Mouse (Mus musculus): ENCODE measurements around the gene Calhm6.

Calhm6 gene

GRCm38 (mm10) chr10:34096418-34096883, 31.3 kb downstream of the Calhm6 start, which contains the start of gene Calhm5:
TSS of gene Calhm5 (minus strand) at chr10:34096519.
- DNase-seq, result peak; percentile 33

DNA sequence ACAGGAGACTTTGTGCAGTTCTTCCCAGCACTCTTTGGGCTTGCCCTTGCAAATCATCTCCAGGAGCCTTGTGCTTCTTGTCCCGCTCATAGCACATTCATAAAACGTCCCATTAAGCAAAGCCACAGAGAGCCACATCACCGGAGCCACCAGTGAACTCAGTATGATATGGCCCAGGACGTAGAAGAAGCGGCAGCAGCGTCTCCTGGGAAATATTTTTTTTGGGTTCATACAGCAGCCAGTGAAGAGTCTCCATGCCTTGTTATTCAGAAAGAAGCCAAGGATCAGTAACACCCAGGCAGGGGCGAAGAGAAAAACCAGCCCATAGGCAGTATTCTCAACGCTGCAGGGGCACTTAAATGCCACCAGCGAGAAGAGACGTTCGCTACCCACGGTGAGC, 31.8 kb downstream of the Calhm6 start:
- DNase-seq, result no peak

DNA sequence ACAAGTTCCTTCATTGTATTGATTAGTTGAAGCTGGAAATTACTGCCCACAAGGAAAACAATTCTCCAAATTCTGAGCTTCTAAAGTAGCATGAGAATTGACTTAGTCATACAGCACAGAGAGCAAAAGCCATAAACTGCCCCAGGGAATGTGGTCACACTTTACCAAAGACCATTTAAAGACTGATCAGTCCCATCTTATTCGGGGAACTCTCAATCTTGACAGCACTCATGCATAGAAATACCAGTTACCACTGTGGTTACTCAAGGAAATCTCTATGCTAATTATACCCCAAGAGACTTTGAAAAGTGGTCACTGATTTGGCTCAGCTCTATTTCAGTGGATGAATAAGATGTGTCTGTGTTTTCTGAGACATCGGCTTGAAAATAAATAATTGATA, 32.6 kb downstream of the Calhm6 start:
- no peak for DNase-seq

DNA sequence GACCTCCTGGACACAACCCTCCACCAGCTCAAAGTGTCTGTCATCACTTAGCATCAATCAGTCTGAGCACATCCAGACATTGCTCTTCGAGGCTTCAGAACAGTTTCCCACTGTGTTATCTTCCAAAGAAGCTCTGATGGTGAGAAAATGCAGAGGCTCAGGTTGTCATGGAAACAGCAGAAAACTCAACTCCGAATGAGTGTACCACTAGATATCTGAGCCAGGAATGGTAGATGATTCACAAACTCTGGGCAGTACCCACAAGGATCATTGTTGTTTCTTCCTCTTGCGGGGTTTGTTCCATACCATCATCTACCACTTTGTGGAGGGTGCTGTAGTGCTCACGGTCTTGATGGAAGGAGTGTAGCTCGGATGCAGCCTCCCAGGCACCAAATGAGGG, 35.9 kb downstream of the Calhm6 start:
- no peak for DNase-seq

DNA sequence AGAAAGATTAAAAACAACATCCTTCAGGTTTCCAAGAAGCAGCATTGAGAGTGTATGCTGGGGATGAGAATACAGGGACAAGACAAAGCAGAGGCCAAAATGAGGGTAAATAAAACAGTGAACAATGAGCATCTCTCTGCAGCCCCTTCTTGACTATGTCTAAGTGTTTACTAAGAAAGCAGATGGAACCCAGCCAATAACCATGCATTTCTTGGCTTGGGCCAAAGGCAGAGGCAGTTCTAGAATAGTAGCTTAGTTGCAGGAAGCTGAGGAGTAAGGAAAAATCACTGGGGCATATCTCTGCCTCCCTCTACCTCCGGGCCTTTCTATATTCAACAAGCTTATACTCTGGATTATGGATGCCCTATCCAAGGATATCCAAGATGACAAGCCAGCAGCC, 37.3 kb downstream of the Calhm6 start:
- no peak for DNase-seq

GRCm38 (mm10) chr10:34089517-34089916, 38.3 kb downstream of the Calhm6 start:
- DNase-seq, result no peak

GRCm38 (mm10) chr10:34088515-34088914, 39.3 kb downstream of the Calhm6 start:
- no peak for DNase-seq

DNA sequence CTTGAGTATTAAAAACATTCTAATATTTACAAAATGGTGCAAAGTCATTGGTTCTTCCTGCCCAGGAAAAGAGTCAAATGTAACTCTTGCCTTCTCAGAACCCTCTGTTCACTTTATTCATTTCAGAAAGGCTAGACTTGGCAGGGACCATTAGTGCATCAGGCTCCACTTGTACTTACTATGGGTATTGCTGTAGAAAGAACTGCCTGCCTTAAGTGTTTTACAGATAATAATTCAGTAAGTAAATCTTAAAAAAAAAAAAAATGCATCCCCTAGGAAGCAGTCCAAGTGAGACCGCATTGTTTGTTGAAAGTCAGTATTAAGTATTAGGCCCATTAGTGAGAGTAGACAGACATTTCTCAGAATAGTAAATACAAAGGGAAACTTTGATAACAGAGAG, 41.3 kb downstream of the Calhm6 start:
- no peak for DNase-seq
